Mouse (Mus musculus) T-helper 1 cell (primary cell): ENCODE measurements around the gene Dohh.

Experiments used
- in situ Hi-C: fragments of 300-600 bp; cut with MboI, MseI; formaldehyde crosslinking; loops from one replicate; pipeline ENCODE4 v1.15.1; 2025; ENCODE audit warnings: high pct_unique_total_duplicates

Dohh gene

GRCm38 (mm10) chr10:81356991-81357844, 27.0 kb upstream of the Dohh start, which contains the start of gene Mfsd12:
TSS of gene Mfsd12 (plus strand) at chr10:81357491.
- in situ Hi-C loops = no loop called here

GRCm38 (mm10) chr10:81358209-81358608, 26.0 kb upstream of the Dohh start:
- in situ Hi-C loops = no loop called here

- in situ Hi-C loops = no loop called here
Observed at GRCm38 (mm10) chr10:81358841-81359240, 25.4 kb upstream of the Dohh start.

DNA sequence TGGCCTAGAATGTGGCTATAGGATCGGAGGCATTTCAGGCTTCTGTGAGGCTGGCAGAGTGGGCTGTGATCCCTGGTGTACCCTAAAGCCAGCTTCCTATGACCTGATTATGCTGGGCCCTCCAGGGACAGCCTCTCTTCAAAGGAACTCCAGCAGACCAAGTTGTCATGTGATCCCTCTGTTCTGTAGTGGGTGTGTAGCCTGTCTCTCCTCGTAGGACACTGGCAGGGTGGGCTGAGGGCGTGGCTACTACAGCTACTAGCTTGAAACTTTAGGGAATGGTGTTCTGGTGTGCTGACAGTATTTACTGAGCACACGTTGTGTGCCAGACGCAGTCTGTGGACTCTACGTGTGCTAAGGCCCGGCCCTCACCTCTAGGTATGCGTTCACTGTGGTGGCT, 23.5 kb upstream of the Dohh start:
- in situ Hi-C loops = no loop called here

DNA sequence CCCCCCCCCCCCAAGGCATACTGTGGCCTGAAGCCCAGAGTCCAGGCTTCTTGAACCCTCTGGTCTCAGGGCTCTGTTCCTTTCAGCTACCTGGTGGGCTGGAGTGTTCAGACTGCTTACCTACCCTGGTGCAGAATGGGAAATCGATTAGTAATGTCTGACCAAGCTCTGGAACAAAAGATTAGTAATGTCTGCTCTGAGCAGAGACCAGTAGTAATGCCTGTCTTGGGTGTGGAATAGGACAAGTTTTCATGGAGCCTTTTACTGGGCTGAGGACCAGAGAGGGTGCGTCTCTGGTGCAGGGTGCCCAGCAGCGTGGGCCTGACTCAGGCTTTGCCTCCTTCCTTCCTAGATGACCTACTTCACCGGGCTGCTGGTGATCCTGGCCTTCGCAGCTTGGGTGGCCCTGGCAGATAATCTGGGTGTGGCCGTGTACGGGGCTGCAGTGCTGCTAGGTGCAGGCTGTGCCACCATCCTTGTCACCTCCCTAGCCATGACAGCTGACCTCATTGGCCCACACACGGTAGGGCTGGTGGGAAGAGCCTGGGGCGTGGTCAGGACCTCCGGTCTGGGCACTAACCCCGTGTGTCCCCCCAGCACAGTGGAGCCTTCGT, 21.8 kb upstream of the Dohh start:
- in situ Hi-C loops = no loop called here

- in situ Hi-C loops = no loop called here
Observed at GRCm38 (mm10) chr10:81363436-81364346, 20.5 kb upstream of the Dohh start.

- in situ Hi-C loops = no loop called here
Observed at GRCm38 (mm10) chr10:81364666-81365065, 19.6 kb upstream of the Dohh start.

DNA sequence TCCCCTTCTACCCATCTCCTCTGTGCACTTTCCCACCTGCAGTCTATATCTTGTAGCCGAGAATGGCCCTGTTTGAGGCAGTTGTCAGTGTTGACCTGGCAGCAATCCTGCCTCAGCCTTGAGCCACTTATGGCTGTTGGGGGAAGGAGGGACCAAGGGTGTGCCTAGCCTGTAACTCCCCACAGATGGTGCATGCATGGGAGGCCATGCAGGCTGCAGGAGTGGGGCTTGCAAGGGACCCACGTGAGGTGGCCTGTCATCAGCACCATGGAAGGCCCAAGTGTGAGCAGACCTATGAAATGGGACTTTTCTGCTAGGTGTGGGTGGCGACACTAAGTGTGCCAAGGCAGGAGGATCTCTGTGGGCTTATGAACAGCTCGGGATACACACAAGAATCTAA, 19.2 kb upstream of the Dohh start:
- in situ Hi-C loops = no loop called here

DNA sequence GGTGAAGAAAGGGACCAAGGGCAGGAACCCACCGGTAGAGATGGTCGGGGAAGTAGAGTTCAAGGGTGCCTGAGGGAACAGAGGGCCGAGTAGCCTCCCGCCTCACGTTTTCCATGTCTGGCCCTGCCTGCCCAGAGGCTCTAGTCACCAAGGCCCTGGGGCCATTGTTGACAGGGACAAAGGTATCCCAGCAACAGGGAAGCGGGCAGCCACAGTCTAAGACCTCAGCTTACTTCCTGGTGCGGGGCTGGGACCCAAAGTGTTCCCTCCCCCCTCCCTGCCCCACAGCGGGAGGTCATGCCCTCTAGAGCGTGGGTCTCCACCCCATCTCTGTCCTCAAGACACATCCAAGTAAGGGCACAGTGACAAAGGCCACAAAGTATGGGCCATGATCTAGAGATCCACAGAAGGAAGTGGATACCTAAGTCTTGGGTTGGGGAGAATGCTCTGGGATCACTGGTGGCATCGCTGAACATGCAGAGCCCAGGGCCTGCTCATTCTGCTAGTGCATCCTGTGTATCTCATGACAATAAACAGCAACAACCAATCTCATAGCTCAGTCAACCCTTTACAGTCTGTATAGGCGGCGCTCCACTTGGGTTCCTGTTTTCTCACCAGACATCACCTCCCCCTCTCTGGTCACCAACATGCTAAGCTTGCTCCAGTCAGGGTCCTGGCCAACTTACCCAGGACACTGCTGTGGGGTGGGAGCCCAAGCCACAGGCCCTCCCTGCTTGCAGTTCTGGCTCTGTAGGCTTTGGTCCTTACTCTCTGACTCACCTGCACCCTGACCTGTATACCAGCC, 18.4 kb upstream of the Dohh start, which contains the start of gene 4930404N11Rik:
Gene 4930404N11Rik (minus strand): TSS at position 145 of the 805 bp plus-strand sequence.
- in situ Hi-C loops = no loop called here

GRCm38 (mm10) chr10:81366477-81367206, 17.6 kb upstream of the Dohh start:
- in situ Hi-C loops = no loop called here

DNA sequence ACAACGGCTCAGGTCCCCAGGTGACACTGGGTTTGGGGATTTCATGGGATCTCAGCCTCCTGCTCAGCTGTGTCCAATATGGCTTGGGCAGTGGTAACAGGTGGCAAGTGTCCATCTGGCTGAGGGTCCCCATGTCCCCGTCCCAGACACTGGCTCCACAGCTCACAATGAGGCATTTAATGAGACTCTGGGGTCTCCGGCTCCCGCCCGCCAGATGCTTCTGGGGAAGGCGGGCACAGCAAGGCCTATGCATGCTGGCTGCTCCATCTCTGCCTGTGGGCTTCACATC, 17.1 kb upstream of the Dohh start:
- in situ Hi-C loops = no loop called here

- in situ Hi-C loops = loop anchor here (10.0 kb wide), 1 partner anchor 551 kb away; the partner anchor contains the start of gene Oaz1
Observed at GRCm38 (mm10) chr10:81375322-81375721, 8.9 kb upstream of the Dohh start.

- in situ Hi-C loops = loop anchor here (10.0 kb wide), 1 partner anchor 552 kb away; the partner anchor contains the start of gene Oaz1
Observed at GRCm38 (mm10) chr10:81376561-81377361, 7.5 kb upstream of the Dohh start.

- in situ Hi-C loops = loop anchor here (10.0 kb wide), 1 partner anchor 553 kb away; the partner anchor contains the start of gene Oaz1
Observed at GRCm38 (mm10) chr10:81377362-81377664, 6.9 kb upstream of the Dohh start.

GRCm38 (mm10) chr10:81377793-81378552, 6.3 kb upstream of the Dohh start, which contains the start of gene Fzr1:
TSS of gene Fzr1 (minus strand) at chr10:81378516.
- in situ Hi-C loops = loop anchor here (10.0 kb wide), 1 partner anchor 553 kb away; the partner anchor contains the start of gene Oaz1

DNA sequence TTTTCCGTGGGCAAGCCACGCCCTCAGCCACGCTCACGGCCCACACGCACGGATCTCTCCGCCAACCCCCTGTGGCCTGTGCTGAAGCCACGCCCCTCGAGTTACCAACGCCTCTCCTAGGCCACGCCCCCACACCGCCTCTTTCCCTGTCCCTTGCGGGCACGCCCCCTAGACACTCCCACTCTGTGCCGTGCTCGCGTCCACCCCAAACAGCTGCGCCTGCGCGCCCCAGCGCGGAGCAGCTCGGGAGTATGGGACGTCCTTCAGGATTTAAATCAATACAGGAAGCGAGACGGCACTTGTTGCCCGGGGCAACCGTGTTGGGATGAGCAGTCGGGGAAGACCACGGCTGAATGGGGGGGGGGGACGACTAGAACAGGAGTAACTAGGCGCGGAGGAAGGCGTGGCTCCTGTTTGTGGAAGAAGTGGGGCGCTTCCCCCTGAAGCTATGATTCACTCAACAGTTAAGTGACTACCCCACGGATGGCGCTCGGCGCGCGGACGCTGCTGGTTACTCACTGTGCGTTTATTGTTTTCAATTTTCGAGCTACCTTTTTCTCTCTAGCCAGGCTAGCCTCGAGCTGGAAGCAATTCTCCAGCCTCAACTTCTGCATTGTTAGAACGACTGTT, 5.6 kb upstream of the Dohh start:
- in situ Hi-C loops = loop anchor here (10.0 kb wide), 1 partner anchor 554 kb away; the partner anchor contains the start of gene Oaz1

- in situ Hi-C loops = loop anchor here (10.0 kb wide), 1 partner anchor 554 kb away; the partner anchor contains the start of gene Oaz1
Observed at GRCm38 (mm10) chr10:81379183-81379553, 5.1 kb upstream of the Dohh start.

DNA sequence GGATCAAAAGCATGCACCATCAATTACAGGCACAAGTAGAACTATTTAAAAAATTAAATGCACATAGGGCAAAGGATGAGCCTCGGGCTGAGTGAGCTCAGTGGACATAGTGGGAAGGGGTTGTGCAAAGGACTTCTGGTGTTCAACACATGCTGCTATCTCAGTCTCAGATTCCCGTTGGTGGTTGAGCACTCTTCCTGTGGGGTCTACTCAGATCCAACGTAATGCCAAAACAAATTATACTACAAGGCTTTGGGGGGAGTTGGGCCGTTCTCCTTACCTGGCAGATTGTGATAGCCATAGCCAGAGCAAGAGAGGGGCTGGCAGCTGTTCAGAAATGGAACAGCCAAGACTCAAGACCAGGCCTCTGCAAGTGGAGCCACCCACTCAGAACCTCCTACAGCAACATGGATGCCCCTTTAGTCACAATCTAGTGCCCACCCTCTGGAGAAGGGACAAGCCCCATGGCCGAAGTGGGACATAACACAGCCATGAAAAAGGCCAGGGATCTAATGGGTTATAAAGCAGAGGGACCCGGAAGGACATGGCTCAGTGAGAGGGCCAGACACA, 4.3 kb upstream of the Dohh start:
- in situ Hi-C loops = loop anchor here (10.0 kb wide), 1 partner anchor 555 kb away; the partner anchor contains the start of gene Oaz1
